Mouse (Mus musculus) thymus, postnatal 14 days (tissue): ENCODE measurements around the gene Zfp428.

ENCODE experiments used
- DNase-seq: peaks from one replicate; pipeline ENCODE4 v3.0.0; 2021

Gene Zfp428

GRCm38 (mm10) chr7:24506838-24507725, at the start of gene Zfp428:
Gene Zfp428 (plus strand): TSS chr7:24507006.
- DNase-seq: peak; percentile 71

- peak; percentile 80 for DNase-seq
These were observed 49.0 kb upstream of the Zfp428 start for GRCm38 (mm10) chr7:24457726-24458370.

GRCm38 (mm10) chr7:24459440-24459839, 47.4 kb upstream of the Zfp428 start:
- DNase-seq: no peak

- no peak for DNase-seq
These were observed 47.0 kb upstream of the Zfp428 start for GRCm38 (mm10) chr7:24459843-24460242.

- no peak for DNase-seq
These were observed 45.3 kb upstream of the Zfp428 start for GRCm38 (mm10) chr7:24461376-24462051.

GRCm38 (mm10) chr7:24462388-24463319, 44.2 kb upstream of the Zfp428 start, which contains the start of gene Plaur:
Gene Plaur (plus strand): TSS chr7:24462484.
- DNase-seq: no peak

GRCm38 (mm10) chr7:24466835-24467234, 40.0 kb upstream of the Zfp428 start:
- no peak for DNase-seq

- DNase-seq: peak; percentile 55
These were observed 38.9 kb upstream of the Zfp428 start for GRCm38 (mm10) chr7:24467886-24468285.

GRCm38 (mm10) chr7:24469126-24469525, 37.7 kb upstream of the Zfp428 start:
- peak; percentile 33 for DNase-seq

- DNase-seq: no peak
These were observed 36.5 kb upstream of the Zfp428 start for GRCm38 (mm10) chr7:24470356-24470755.

GRCm38 (mm10) chr7:24472442-24472841, 34.4 kb upstream of the Zfp428 start:
- DNase-seq: no peak

GRCm38 (mm10) chr7:24472937-24473336, 33.9 kb upstream of the Zfp428 start:
- peak; percentile 53 for DNase-seq

GRCm38 (mm10) chr7:24473913-24474529, 32.8 kb upstream of the Zfp428 start:
- DNase-seq: peak; percentile 69

GRCm38 (mm10) chr7:24474811-24475506, 31.8 kb upstream of the Zfp428 start:
- DNase-seq: no peak

GRCm38 (mm10) chr7:24476338-24476737, 30.5 kb upstream of the Zfp428 start:
- DNase-seq: no peak

GRCm38 (mm10) chr7:24476856-24477255, 29.9 kb upstream of the Zfp428 start:
- no peak for DNase-seq

GRCm38 (mm10) chr7:24478911-24479310, 27.9 kb upstream of the Zfp428 start:
- DNase-seq: no peak

- no peak for DNase-seq
These were observed 27.1 kb upstream of the Zfp428 start for GRCm38 (mm10) chr7:24479685-24480084.

GRCm38 (mm10) chr7:24480121-24480941, 26.5 kb upstream of the Zfp428 start:
- no peak for DNase-seq

GRCm38 (mm10) chr7:24480986-24481473, 25.8 kb upstream of the Zfp428 start:
- no peak for DNase-seq
